Mouse (Mus musculus): ENCODE results near the gene Tmem209. TPM values are rescaled to one million over a fixed set of nuclear protein-coding genes. Genes with fewer than 3 reads are reported as not detected.

Tmem209 gene
- polyA plus RNA-seq, 1 experiment from 2014 or later: 39.9 TPM

DNA sequence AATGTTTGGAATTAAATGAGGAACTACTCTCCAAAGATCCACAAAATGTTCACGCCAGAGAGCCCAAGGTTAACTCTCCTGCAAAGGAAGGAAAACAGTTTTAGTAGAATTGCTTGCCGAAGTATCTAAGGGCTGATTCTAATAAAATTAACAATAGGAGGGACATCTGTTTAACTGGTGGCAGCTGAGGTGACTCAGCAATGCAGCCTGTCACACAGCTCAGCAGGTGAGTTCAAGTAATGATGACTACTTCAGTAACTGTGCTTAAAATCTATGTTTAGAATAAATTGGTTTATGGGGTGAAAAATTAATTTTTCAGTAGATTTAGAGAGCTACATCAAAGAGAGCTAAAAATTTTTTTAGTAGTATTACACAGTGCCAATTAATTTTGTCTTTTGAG, 26.7 kb downstream of the Tmem209 start:
- Histone ChIP-seq H3K4me2 (no peak overlapping the region), H3K4me1 (replicated peaks) (no peaks in the 10 kb centered on the region), H3K27ac (no peak overlapping the region), H3K4me3 (replicated peaks) (no peak overlapping the region), H3K9me3 (0 out of 2 replicates have a peak, but pooled peaks cover 2% of the 10 kb centered on the region), H3K9ac (replicated peaks) (no peak overlapping the region), H3K36me3 (peaks cover 96% of the 10 kb centered on the region), H3K27me3 (no peaks in the 10 kb centered on the region)
- 51% methylated on average over 2 of the region's 2 CpGs for WGBS
- no peak for ATAC-seq (ENCODE audit: insufficient number of reproducible peaks, insufficient read depth, low FRiP score, low TSS enrichment, low read depth)

DNA sequence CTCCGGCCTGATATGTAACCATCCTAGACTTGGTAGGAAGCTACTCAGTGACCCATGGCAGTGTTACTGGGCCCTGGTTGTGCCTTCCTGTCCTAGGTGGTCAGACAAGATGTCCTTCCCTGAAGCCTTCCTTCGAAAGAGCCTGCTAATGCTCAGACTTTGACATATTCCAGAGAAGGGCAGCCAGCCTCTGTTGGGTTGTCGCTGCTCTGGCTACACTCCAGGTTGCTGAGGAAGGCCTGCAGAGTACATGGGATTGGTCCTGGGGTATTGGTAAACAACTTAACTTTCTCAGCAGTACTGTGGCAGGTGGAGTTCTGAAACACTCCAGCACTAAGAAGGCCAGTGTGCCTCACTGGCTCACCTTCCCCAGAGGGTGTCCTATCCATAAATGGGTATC, 30.2 kb downstream of the Tmem209 start:
- WGBS: 97% methylated on average over 3 of the region's 3 CpGs
- H3K27me3 ChIP-seq: no peaks in the 10 kb centered on the region
- peaks cover 9% of the 10 kb centered on the region for H3K4me1 ChIP-seq (replicated peaks)
- no peak overlapping the region for H3K4me2 ChIP-seq
- ATAC-seq (ENCODE audit: insufficient number of reproducible peaks, insufficient read depth, low FRiP score, low TSS enrichment, low read depth): no peak
- no peaks in the 10 kb centered on the region for H3K9me3 ChIP-seq
- no peak overlapping the region for H3K27ac ChIP-seq
- no peak overlapping the region for H3K4me3 ChIP-seq (replicated peaks)
- no peak overlapping the region for H3K9ac ChIP-seq (replicated peaks)
- peaks cover 70% of the 10 kb centered on the region for H3K36me3 ChIP-seq

DNA sequence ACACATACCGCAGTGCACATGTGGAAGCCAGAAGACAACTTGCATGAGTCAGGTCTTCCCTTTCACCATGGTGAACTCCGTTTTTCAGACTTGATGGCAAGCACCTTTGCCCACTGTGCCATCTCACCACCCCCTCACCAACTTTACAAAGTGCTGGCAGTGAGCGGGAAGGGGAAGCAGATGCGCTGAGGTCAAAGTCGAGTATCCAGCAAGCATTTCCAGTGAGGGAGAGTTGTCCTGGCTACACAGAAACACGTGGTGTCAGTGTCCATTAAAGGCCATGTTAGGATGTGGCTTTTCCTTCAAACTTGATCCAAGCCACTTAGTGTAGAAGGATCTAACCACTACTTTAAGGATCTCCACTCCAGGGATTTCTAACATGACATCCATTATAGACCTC, 31.8 kb downstream of the Tmem209 start:
- H3K9ac ChIP-seq (replicated peaks): no peak overlapping the region
- peak overlapping the region; percentile 68; the same call in 1 of the 2 replicates for H3K27ac ChIP-seq
- peaks cover 54% of the 10 kb centered on the region for H3K36me3 ChIP-seq
- no peak for ATAC-seq (ENCODE audit: insufficient number of reproducible peaks, insufficient read depth, low FRiP score, low TSS enrichment, low read depth)
- no peaks in the 10 kb centered on the region for H3K9me3 ChIP-seq
- 91% methylated on average over 6 of the region's 6 CpGs for WGBS
- H3K4me3 ChIP-seq (replicated peaks): no peak overlapping the region
- no peaks in the 10 kb centered on the region for H3K27me3 ChIP-seq
- H3K4me2 ChIP-seq: no peak overlapping the region
- H3K4me1 ChIP-seq (replicated peaks): peaks cover 9% of the 10 kb centered on the region

DNA sequence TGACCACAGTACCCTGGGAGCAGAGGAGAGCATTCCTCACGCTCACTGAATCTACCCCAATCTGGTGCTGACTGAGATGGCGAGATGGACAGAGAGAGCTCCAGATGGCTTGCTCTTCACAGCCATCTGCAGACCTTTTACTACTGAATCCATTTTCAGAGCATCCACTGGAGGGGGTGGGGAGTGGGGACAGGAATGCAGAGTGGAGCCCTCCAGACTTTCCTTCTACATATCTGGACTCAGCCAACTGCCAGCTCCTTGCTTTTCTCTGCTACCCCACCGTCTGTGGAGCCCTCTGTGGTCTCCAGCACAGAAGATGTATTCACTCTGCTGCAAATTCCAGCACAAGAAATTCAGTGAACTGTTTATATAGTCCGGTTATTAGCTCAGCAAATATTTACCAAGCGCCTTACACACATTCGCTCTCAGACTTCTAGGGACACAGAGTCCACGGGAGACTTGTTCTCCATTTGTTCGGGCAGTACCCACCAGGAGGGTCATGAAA, 32.3 kb downstream of the Tmem209 start:
- H3K4me1 ChIP-seq (replicated peaks): peaks cover 9% of the 10 kb centered on the region
- H3K27me3 ChIP-seq: no peaks in the 10 kb centered on the region
- H3K9me3 ChIP-seq: no peaks in the 10 kb centered on the region
- ATAC-seq (ENCODE audit: insufficient number of reproducible peaks, insufficient read depth, low FRiP score, low TSS enrichment, low read depth): 0 out of 2 replicates have a peak, but pooled peaks have one; percentile 59
- 82% methylated on average over 8 of the region's 8 CpGs for WGBS
- peaks cover 49% of the 10 kb centered on the region for H3K36me3 ChIP-seq
- H3K4me3 ChIP-seq (replicated peaks): no peak overlapping the region
- H3K9ac ChIP-seq (replicated peaks): no peak overlapping the region
- H3K27ac ChIP-seq: peak overlapping the region; percentile 68
- no peak overlapping the region for H3K4me2 ChIP-seq

DNA sequence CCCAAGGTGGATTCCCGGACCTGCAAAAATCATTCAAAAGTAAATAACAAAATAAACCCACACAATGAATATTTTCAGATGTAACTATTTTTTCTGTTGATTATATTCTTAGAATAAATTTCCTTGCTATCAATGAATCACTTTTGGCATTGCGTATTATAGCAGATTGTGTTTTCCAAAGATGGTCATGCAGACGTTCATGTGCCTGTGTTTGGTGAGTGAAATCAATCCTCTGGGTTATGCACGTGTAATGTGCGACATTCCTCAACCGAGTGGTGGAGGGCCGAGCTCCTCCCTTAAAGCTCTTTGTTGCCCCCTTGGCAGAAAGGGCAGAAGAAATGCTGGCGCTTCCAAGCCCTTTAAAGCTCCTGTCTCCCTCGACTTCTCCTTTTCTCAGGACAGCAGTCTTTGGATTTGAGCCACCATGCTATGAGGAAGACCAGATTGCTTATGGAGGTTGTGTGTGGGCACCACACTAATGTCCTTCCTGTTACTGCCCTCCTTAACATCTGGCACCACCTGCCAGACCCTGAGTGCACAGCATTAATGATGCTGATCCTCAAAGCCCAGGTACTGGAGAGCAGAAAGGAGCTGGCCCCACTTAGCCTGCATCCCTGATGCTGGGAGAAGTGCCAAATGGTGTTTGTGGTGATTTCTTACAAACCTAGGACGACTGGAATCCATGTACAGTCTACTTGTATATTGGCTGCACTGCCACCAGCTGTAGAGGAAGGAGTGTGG, 33.4 kb downstream of the Tmem209 start:
- peaks cover 40% of the 10 kb centered on the region for H3K36me3 ChIP-seq
- 73% methylated on average over 10 of the region's 10 CpGs for WGBS

DNA sequence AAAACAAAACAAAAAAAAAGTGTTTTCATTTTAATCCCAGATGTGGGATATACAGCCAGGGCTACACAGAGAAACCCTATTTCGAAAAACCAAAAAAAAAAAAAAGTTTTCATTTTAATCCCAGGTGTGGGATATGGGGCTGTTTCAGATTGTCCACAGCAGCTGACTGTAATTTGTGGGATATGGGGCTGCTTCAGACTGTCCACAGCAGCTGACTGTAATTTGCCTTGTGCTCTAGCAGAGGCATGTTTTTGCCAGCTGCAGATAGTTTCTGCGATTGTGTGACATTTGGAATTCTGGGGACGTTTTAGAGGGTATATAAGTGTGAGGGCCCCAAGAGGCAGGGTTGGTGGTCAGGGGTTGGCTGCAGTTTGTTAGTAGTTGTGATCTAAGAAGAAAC, 37.9 kb downstream of the Tmem209 start:
- Histone ChIP-seq H3K4me3 (replicated peaks) (no peak overlapping the region), H3K9me3 (peaks cover 5% of the 10 kb centered on the region; the same call in 1 of the 2 replicates), H3K9ac (replicated peaks) (no peak overlapping the region), H3K4me2 (no peak overlapping the region), H3K27ac (peak overlapping the region; percentile 56; the same call in 1 of the 2 replicates), H3K4me1 (replicated peaks) (peaks cover 19% of the 10 kb centered on the region; the same call in 1 of the 2 replicates), H3K36me3 (no peaks in the 10 kb centered on the region), H3K27me3 (no peaks in the 10 kb centered on the region)
- no peak for ATAC-seq (ENCODE audit: insufficient number of reproducible peaks, insufficient read depth, low FRiP score, low TSS enrichment, low read depth)
- 46% methylated on average over 3 of the region's 3 CpGs for WGBS

More for the DNA sequence above, 33.4 kb downstream of the Tmem209 start:
- ATAC-seq (ENCODE audit: insufficient number of reproducible peaks, insufficient read depth, low FRiP score, low TSS enrichment, low read depth): no peak
- Histone ChIP-seq H3K9me3 (no peaks in the 10 kb centered on the region), H3K4me2 (no peak overlapping the region), H3K4me3 (replicated peaks) (no peak overlapping the region), H3K27ac (0 out of 2 replicates have a peak overlapping the region, but pooled peaks have one; percentile 68), H3K27me3 (no peaks in the 10 kb centered on the region), H3K9ac (replicated peaks) (no peak overlapping the region), H3K4me1 (replicated peaks) (peaks cover 9% of the 10 kb centered on the region)

DNA sequence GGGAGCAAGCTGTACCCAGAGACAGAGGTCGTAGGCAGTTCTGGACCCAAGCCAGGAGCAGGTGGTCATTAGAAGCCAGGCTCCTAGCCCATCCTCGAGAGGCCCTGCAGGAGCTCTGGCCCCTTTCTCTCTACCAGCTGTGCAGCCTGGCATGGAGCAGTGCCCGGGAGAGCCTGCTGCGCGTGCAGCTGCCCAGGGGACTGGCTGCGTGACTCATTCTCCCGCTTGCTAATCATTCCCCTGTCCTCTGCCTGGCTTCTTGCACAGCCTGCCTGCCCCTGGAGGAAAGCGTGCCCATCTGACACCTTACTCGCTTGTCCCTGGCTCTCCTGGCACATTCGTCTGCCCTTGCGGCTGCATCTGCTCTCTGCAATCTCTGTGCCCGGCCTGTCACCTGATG, 40.2 kb downstream of the Tmem209 start:
- H3K27ac ChIP-seq: peak overlapping the region; percentile 51; the same call in 1 of the 2 replicates
- no peak overlapping the region for H3K9ac ChIP-seq (replicated peaks)
- no peak overlapping the region for H3K4me2 ChIP-seq
- no peak overlapping the region for H3K4me3 ChIP-seq (replicated peaks)
- peaks cover 5% of the 10 kb centered on the region; the same call in 1 of the 2 replicates for H3K9me3 ChIP-seq
- ATAC-seq (ENCODE audit: insufficient number of reproducible peaks, insufficient read depth, low FRiP score, low TSS enrichment, low read depth): no peak
- WGBS: 89% methylated on average over 12 of the region's 12 CpGs
- H3K27me3 ChIP-seq: no peaks in the 10 kb centered on the region
- H3K36me3 ChIP-seq: no peaks in the 10 kb centered on the region
- peaks cover 19% of the 10 kb centered on the region for H3K4me1 ChIP-seq (replicated peaks)

DNA sequence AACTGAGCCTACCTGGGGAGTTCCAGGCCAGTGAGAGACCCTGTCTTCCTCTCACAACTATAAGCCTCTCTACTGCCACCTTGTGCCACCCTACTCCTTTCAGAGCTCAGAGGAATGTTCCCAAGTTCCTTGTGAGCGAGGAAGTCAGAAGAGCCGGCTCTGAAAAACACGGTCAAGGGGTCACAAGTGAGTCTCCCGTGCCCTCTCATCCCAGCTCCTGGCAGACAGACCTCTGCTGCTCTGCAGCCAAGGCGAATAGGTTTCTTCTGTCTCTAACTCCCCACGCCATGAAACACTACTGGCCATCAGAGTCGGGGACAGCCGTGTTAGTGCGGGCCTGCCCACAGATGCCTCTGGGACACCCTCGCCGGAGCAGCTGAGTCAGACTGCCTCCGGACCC, 40.9 kb downstream of the Tmem209 start:
- Histone ChIP-seq H3K27me3 (no peaks in the 10 kb centered on the region), H3K4me1 (replicated peaks) (peaks cover 19% of the 10 kb centered on the region), H3K36me3 (no peaks in the 10 kb centered on the region), H3K4me2 (no peak overlapping the region), H3K4me3 (replicated peaks) (no peak overlapping the region), H3K9me3 (peaks cover 5% of the 10 kb centered on the region; the same call in 1 of the 2 replicates), H3K9ac (replicated peaks) (no peak overlapping the region), H3K27ac (peak overlapping the region; percentile 51; the same call in 1 of the 2 replicates)
- 63% methylated on average over 12 of the region's 12 CpGs for WGBS
- no peak for ATAC-seq (ENCODE audit: insufficient number of reproducible peaks, insufficient read depth, low FRiP score, low TSS enrichment, low read depth)

DNA sequence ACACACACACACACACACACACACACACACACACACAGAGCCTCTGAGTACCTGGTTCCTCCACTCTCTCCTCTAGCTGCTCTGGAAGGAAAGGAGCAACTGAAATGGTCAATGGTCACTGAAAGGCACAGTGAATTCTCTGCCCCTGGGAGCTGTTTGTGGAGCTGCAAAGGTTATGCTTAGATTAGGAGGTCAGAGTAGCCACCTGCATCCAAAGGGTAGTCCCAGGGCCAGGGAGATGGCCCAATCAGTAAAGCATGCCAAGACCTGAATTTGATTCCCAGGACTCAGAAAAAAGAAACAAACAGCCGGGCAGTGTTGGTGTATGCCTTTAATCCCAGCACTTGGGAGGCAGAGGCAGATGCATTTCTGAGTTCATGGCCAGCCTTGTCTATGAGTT, 41.5 kb downstream of the Tmem209 start:
- H3K9ac ChIP-seq (replicated peaks): no peak overlapping the region
- H3K4me1 ChIP-seq (replicated peaks): peaks cover 25% of the 10 kb centered on the region
- no peak overlapping the region for H3K4me3 ChIP-seq (replicated peaks)
- H3K27ac ChIP-seq: peak overlapping the region; percentile 24; the same call in 1 of the 2 replicates
- H3K9me3 ChIP-seq: peaks cover 5% of the 10 kb centered on the region; the same call in 1 of the 2 replicates
- no peaks in the 10 kb centered on the region for H3K36me3 ChIP-seq
- no peak overlapping the region for H3K4me2 ChIP-seq
- no peak for ATAC-seq (ENCODE audit: insufficient number of reproducible peaks, insufficient read depth, low FRiP score, low TSS enrichment, low read depth)
- WGBS: 74% methylated on average over 1 of the region's 1 CpGs
- no peaks in the 10 kb centered on the region for H3K27me3 ChIP-seq

DNA sequence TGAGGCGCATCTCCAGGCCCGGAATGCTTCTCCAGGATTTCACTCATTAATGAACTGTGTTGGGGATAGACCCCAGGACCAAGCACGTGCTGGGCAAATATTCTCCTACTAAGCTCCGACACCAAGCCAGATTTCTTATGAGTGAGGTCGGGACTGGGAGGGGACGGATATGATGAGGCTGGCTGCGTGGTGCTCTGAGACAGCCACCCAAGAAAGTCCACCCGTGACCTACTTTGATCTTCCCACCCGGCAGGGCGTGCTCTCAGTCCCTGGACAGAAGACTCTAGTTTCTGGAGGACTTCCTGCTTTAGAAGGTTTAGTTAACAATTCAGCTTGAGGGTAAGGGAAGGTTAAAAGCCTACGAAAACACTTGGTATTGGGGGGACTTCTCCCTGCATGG, 44.0 kb downstream of the Tmem209 start:
- Histone ChIP-seq H3K4me2 (no peak overlapping the region), H3K9me3 (peaks cover 2% of the 10 kb centered on the region; the same call in 1 of the 2 replicates), H3K4me3 (replicated peaks) (no peak overlapping the region), H3K27ac (no peak overlapping the region), H3K4me1 (replicated peaks) (peaks cover 46% of the 10 kb centered on the region), H3K9ac (replicated peaks) (no peak overlapping the region), H3K27me3 (no peaks in the 10 kb centered on the region), H3K36me3 (no peaks in the 10 kb centered on the region)
- ATAC-seq (ENCODE audit: insufficient number of reproducible peaks, insufficient read depth, low FRiP score, low TSS enrichment, low read depth): no peak
- 82% methylated on average over 11 of the region's 11 CpGs for WGBS

DNA sequence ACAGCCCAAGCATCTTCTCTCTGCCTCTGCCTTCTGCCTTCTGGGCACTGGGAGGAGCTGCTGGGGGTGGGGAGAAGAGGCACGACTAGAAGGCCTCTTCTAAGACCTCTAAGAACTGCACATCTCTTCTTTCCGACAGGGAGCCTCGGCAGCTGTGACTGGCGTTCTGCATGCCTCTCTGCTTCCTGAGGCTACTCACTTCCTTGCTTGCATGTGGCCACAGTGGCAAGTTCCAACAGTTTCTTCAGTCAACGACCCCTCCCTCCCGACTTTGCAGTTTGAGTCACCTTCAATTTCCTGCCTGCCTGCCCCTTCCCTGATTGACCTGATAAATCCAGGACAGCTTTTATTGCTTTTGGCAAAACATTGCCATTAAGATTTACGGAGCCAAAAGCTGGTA, 46.8 kb downstream of the Tmem209 start:
- no peak overlapping the region for H3K4me3 ChIP-seq (replicated peaks)
- no peaks in the 10 kb centered on the region for H3K27me3 ChIP-seq
- H3K9me3 ChIP-seq: no peaks in the 10 kb centered on the region
- 7% methylated on average over 7 of the region's 7 CpGs for WGBS
- H3K9ac ChIP-seq (replicated peaks): peak overlapping the region; percentile 12; the same call in 1 of the 2 replicates
- no peak overlapping the region for H3K4me2 ChIP-seq
- H3K4me1 ChIP-seq (replicated peaks): peaks cover 60% of the 10 kb centered on the region
- H3K27ac ChIP-seq: peak overlapping the region; percentile 72
- no peak for ATAC-seq (ENCODE audit: insufficient number of reproducible peaks, insufficient read depth, low FRiP score, low TSS enrichment, low read depth)
- H3K36me3 ChIP-seq: no peaks in the 10 kb centered on the region
